Mouse (Mus musculus) heart, embryonic 11.5 days (tissue): ENCODE measurements around the gene Exoc2. TPM values are rescaled to one million over a fixed set of nuclear protein-coding genes. Genes with fewer than 3 reads are reported as not detected.

ENCODE experiments used
- ATAC-seq: fragments of 200-750 bp; cut with Nextera tagmentation; replicated peaks from 2 replicates; pipeline ENCODE4 v1.8.0; 2017; ENCODE audit warnings: moderate library complexity; ENCODE audit not compliant: insufficient number of reproducible peaks, low FRiP score, low TSS enrichment
- H3K27ac ChIP-seq: fragments of 300-500 bp; sonication (generic); 2 replicates; pipeline ENCODE4 v1.5.1; 2014; ENCODE audit warnings: mild to moderate bottlenecking, low read depth, low read length
- H3K27me3 ChIP-seq: fragments of 300-500 bp; sonication (generic); 2 replicates; pipeline ENCODE4 v1.6.1; 2014; ENCODE audit warnings: mild to moderate bottlenecking, low read length, mixed read lengths; ENCODE audit not compliant: control insufficient read depth, insufficient read depth
- H3K36me3 ChIP-seq: fragments of 300-500 bp; sonication (generic); 2 replicates; pipeline ENCODE4 v1.6.1; 2014; ENCODE audit warnings: mild to moderate bottlenecking, low read length, moderate library complexity, mixed read lengths; ENCODE audit not compliant: control insufficient read depth, insufficient read depth
- H3K4me1 ChIP-seq: fragments of 300-500 bp; sonication (generic); 2 replicates; pipeline ENCODE4 v1.6.1; 2014; ENCODE audit warnings: low read length; ENCODE audit not compliant: control insufficient read depth, insufficient read depth
- H3K4me2 ChIP-seq: fragments of 300-500 bp; sonication (generic); 2 replicates; pipeline ENCODE4 v1.6.1; 2014; ENCODE audit warnings: mild to moderate bottlenecking, moderate library complexity
- H3K4me3 ChIP-seq: fragments of 300-500 bp; sonication (generic); 2 replicates; pipeline ENCODE4 v1.5.1; 2014; ENCODE audit warnings: low read depth, low read length
- H3K9ac ChIP-seq: fragments of 300-500 bp; sonication (generic); 2 replicates; pipeline ENCODE4 v1.6.1; 2014; ENCODE audit warnings: mild to moderate bottlenecking, low read depth, low read length, moderate library complexity
- H3K9me3 ChIP-seq: fragments of 300-500 bp; sonication (generic); replicated peaks from 2 replicates; pipeline ENCODE4 v1.6.1; 2016; ENCODE audit warnings: low read length; ENCODE audit not compliant: control insufficient read depth
- WGBS: fragments of 180-500 bp; shearing (Covaris S2); extraction: QIAGEN DNeasy Blood & Tissue Kit; methylation state at CpG from one replicate; pipeline ENCODE4 v1.1.7; 2014; ENCODE audit not compliant: insufficient replicate concordance; 5-methylcytosine and 5-hydroxymethylcytosine counted together
- polyA plus RNA-seq: library from polyadenylated mRNA; unstranded; fragments of >200 nt; fragmentation: Nextera tagmentation; extraction: Ambion mirVana; gene quantifications from 2 replicates; pipeline ENCODE4 v1.2.1, GENCODE M21; 2014

Exoc2 gene
- polyA plus RNA-seq, 1 experiment from 2014 or later, result 25.8 TPM

GRCm38 (mm10) chr13:30931613-30932012 lies 42.3 kb downstream of the Exoc2 start:
- ATAC-seq, result no peak
- Histone ChIP-seq H3K4me1 (no peaks in the 10 kb centered on the region), H3K27me3 (no peaks in the 10 kb centered on the region), H3K36me3 (peaks cover 5% of the 10 kb centered on the region; the same call in 1 of the 2 replicates), H3K9ac (no peak overlapping the region), H3K27ac (no peak overlapping the region), H3K4me3 (no peak overlapping the region), H3K9me3 (no peaks in the 10 kb centered on the region), H3K4me2 (no peak overlapping the region)
- WGBS, result 70% methylated on average over 4 of the region's 4 CpGs

- no peaks in the 10 kb centered on the region for H3K27me3 ChIP-seq
- H3K4me3 ChIP-seq, result no peak overlapping the region
- no peak for ATAC-seq
- H3K36me3 ChIP-seq, result peaks cover 10% of the 10 kb centered on the region; the same call in 1 of the 2 replicates
- no peaks in the 10 kb centered on the region for H3K4me1 ChIP-seq
- no peak overlapping the region for H3K27ac ChIP-seq
- whole genome bisulfite sequencing, result 66% methylated on average over 2 of the region's 2 CpGs
- no peaks in the 10 kb centered on the region for H3K9me3 ChIP-seq
- H3K4me2 ChIP-seq, result no peak overlapping the region
- no peak overlapping the region for H3K9ac ChIP-seq
Measured at GRCm38 (mm10) chr13:30929119-30929518, 44.8 kb downstream of the Exoc2 start.

GRCm38 (mm10) chr13:30924269-30924668 lies 49.6 kb downstream of the Exoc2 start:
- Histone ChIP-seq H3K9ac (no peak overlapping the region), H3K4me3 (no peak overlapping the region), H3K4me2 (no peak overlapping the region), H3K4me1 (no peaks in the 10 kb centered on the region), H3K9me3 (no peaks in the 10 kb centered on the region), H3K36me3 (peaks cover 5% of the 10 kb centered on the region; the same call in 1 of the 2 replicates), H3K27ac (no peak overlapping the region), H3K27me3 (no peaks in the 10 kb centered on the region)
- WGBS, result 88% methylated on average over 6 of the region's 6 CpGs
- ATAC-seq, result no peak

GRCm38 (mm10) chr13:30921914-30922313 lies 52.0 kb downstream of the Exoc2 start:
- Histone ChIP-seq H3K9me3 (no peaks in the 10 kb centered on the region), H3K27ac (no peak overlapping the region), H3K4me1 (no peaks in the 10 kb centered on the region), H3K36me3 (peaks cover 5% of the 10 kb centered on the region; the same call in 1 of the 2 replicates), H3K4me2 (no peak overlapping the region), H3K27me3 (no peaks in the 10 kb centered on the region), H3K4me3 (no peak overlapping the region), H3K9ac (no peak overlapping the region)
- 88% methylated on average over 4 of the region's 4 CpGs for WGBS
- no peak for ATAC-seq

- Histone ChIP-seq H3K9me3 (no peaks in the 10 kb centered on the region), H3K27ac (no peak overlapping the region), H3K27me3 (no peaks in the 10 kb centered on the region), H3K4me3 (no peak overlapping the region), H3K9ac (no peak overlapping the region), H3K4me2 (no peak overlapping the region), H3K36me3 (no peaks in the 10 kb centered on the region), H3K4me1 (0 out of 2 replicates have a peak, but pooled peaks cover 5% of the 10 kb centered on the region)
- ATAC-seq, result no peak
Measured at GRCm38 (mm10) chr13:30913757-30914156, 60.1 kb downstream of the Exoc2 start.

- H3K27ac ChIP-seq, result no peak overlapping the region
- WGBS, result 23% methylated on average over 4 of the region's 4 CpGs
- no peak for ATAC-seq
Measured at GRCm38 (mm10) chr13:30913028-30913427, 60.9 kb downstream of the Exoc2 start.

GRCm38 (mm10) chr13:30911931-30912625 lies 61.8 kb downstream of the Exoc2 start:
- Histone ChIP-seq H3K9ac (no peak overlapping the region), H3K27me3 (no peaks in the 10 kb centered on the region), H3K9me3 (no peaks in the 10 kb centered on the region), H3K4me1 (0 out of 2 replicates have a peak, but pooled peaks cover 5% of the 10 kb centered on the region), H3K4me2 (no peak overlapping the region), H3K4me3 (no peak overlapping the region), H3K36me3 (no peaks in the 10 kb centered on the region), H3K27ac (no peak overlapping the region)
- no peak for ATAC-seq
- 68% methylated on average over 5 of the region's 5 CpGs for WGBS

More at GRCm38 (mm10) chr13:30913028-30913427, 60.9 kb downstream of the Exoc2 start:
- H3K4me3 ChIP-seq, result no peak overlapping the region
- H3K36me3 ChIP-seq, result no peaks in the 10 kb centered on the region
- H3K4me2 ChIP-seq, result no peak overlapping the region
- H3K27me3 ChIP-seq, result no peaks in the 10 kb centered on the region
- H3K9ac ChIP-seq, result no peak overlapping the region
- no peaks in the 10 kb centered on the region for H3K9me3 ChIP-seq
- H3K4me1 ChIP-seq, result 0 out of 2 replicates have a peak, but pooled peaks cover 5% of the 10 kb centered on the region

- no peak for ATAC-seq
- Histone ChIP-seq H3K4me2 (no peak overlapping the region), H3K36me3 (no peaks in the 10 kb centered on the region), H3K4me3 (no peak overlapping the region), H3K4me1 (0 out of 2 replicates have a peak, but pooled peaks cover 5% of the 10 kb centered on the region), H3K9me3 (no peaks in the 10 kb centered on the region), H3K27ac (no peak overlapping the region), H3K27me3 (no peaks in the 10 kb centered on the region), H3K9ac (no peak overlapping the region)
- WGBS, result 80% methylated on average over 5 of the region's 5 CpGs
Measured at GRCm38 (mm10) chr13:30910889-30911288, 63.0 kb downstream of the Exoc2 start.

GRCm38 (mm10) chr13:30902286-30902685 lies 71.6 kb downstream of the Exoc2 start:
- Histone ChIP-seq H3K4me2 (no peak overlapping the region), H3K27me3 (no peaks in the 10 kb centered on the region), H3K9me3 (no peaks in the 10 kb centered on the region), H3K36me3 (no peaks in the 10 kb centered on the region), H3K4me3 (no peak overlapping the region), H3K9ac (no peak overlapping the region), H3K4me1 (no peaks in the 10 kb centered on the region), H3K27ac (no peak overlapping the region)
- WGBS, result 61% methylated on average over 2 of the region's 2 CpGs
- ATAC-seq, result no peak
